ENCODE assay signal across 8 mouse cellular contexts in genomic region chr12:108834786-108835185, GRCm38 (mm10). TPM values are rescaled to one million over a fixed set of nuclear protein-coding genes. Genes with fewer than 3 reads are reported as not detected.
A peak's percentile ranks its signal among the peaks of the same experiment; 100 is the strongest.
DNase-seq lines count a peak whose midpoint lies in the region; ATAC-seq lines count a peak whose summit lies in the region.

No protein-coding gene starts in this region.

- DNase-seq in liver, embryonic 11.5 days (ENCODE audit: low spot score) = no peak
- DNase-seq in liver = no peak
- no peak for DNase-seq in forebrain, embryonic 10.5 days (ENCODE audit: extremely low spot score, low spot score)
- no peak for DNase-seq in adrenal gland, postnatal 14 days
- DNase-seq in embryo, embryonic 10.5 days (ENCODE audit: low spot score) = no peak
- no peak for DNase-seq in ovary, postnatal 36 days (ENCODE audit: low spot score)

- H3K27me3 ChIP-seq in liver, embryonic 11.5 days (replicated peaks; ENCODE audit: control insufficient read depth, insufficient read depth, low read length) = no peaks in the 10 kb centered on the region
- peaks cover 10% of the 10 kb centered on the region for H3K27me3 ChIP-seq in forebrain, embryonic 10.5 days (ENCODE audit: poor library complexity, severe bottlenecking)
- H3K27me3 ChIP-seq in limb, embryonic 13.5 days = no peaks in the 10 kb centered on the region
- H3K27me3 ChIP-seq in neural tube, embryonic 15.5 days (replicated peaks) = no peaks in the 10 kb centered on the region

- H3K4me2 ChIP-seq in liver, embryonic 11.5 days = peak overlapping the region; percentile 100
- H3K4me2 ChIP-seq in limb, embryonic 13.5 days (replicated peaks) = peak overlapping the region; percentile 96
- H3K4me2 ChIP-seq in neural tube, embryonic 15.5 days = peak overlapping the region; percentile 93

- no peak overlapping the region for H3K27ac ChIP-seq in liver, embryonic 11.5 days (ENCODE audit: low read depth, low read length)
- no peak overlapping the region; the same call in 1 of the 2 replicates for H3K27ac ChIP-seq in forebrain, embryonic 10.5 days
- no peak overlapping the region for H3K27ac ChIP-seq in limb, embryonic 13.5 days
- no peak overlapping the region for H3K27ac ChIP-seq in neural tube, embryonic 15.5 days (replicated peaks)

- no peak for ATAC-seq in liver, embryonic 11.5 days (replicated peaks; ENCODE audit: low FRiP score)
- no peak for ATAC-seq in limb, embryonic 13.5 days (ENCODE audit: low FRiP score, low read depth)
- no peak for ATAC-seq in neural tube, embryonic 15.5 days (ENCODE audit: low FRiP score)

- H3K4me3 ChIP-seq in liver, embryonic 11.5 days (ENCODE audit: low read depth, low read length) = peak overlapping the region; percentile 66
- peak overlapping the region; percentile 63 for H3K4me3 ChIP-seq in forebrain, embryonic 10.5 days
- peak overlapping the region; percentile 76 for H3K4me3 ChIP-seq in limb, embryonic 13.5 days
- H3K4me3 ChIP-seq in neural tube, embryonic 15.5 days (replicated peaks) = peak overlapping the region; percentile 88

- WGBS in liver, embryonic 11.5 days = 42% methylated on average over 5 of the region's 5 CpGs
- WGBS in forebrain, embryonic 10.5 days = 37% methylated on average over 5 of the region's 5 CpGs
- WGBS in limb, embryonic 13.5 days = 38% methylated on average over 5 of the region's 5 CpGs
- 43% methylated on average over 5 of the region's 5 CpGs for WGBS in neural tube, embryonic 15.5 days

- peak overlapping the region; percentile 78 for H3K9ac ChIP-seq in liver, embryonic 11.5 days (ENCODE audit: low read depth, low read length)
- peak overlapping the region; percentile 91 for H3K9ac ChIP-seq in limb, embryonic 13.5 days
- peak overlapping the region; percentile 67; the same call in 1 of the 2 replicates for H3K9ac ChIP-seq in neural tube, embryonic 15.5 days (replicated peaks)

- peaks cover 6% of the 10 kb centered on the region; the same call in 1 of the 2 replicates for H3K36me3 ChIP-seq in liver, embryonic 11.5 days (ENCODE audit: control insufficient read depth, insufficient read depth, low read length)
- peaks cover 35% of the 10 kb centered on the region for H3K36me3 ChIP-seq in forebrain, embryonic 10.5 days (replicated peaks)
- peaks cover 5% of the 10 kb centered on the region; the same call in 1 of the 2 replicates for H3K36me3 ChIP-seq in limb, embryonic 13.5 days
- H3K36me3 ChIP-seq in neural tube, embryonic 15.5 days = no peaks in the 10 kb centered on the region

- H3K4me1 ChIP-seq in liver, embryonic 11.5 days (replicated peaks; ENCODE audit: control insufficient read depth, insufficient read depth, low read length) = peaks cover 25% of the 10 kb centered on the region
- peaks cover 53% of the 10 kb centered on the region for H3K4me1 ChIP-seq in forebrain, embryonic 10.5 days
- peaks cover 50% of the 10 kb centered on the region for H3K4me1 ChIP-seq in limb, embryonic 13.5 days
- peaks cover 57% of the 10 kb centered on the region for H3K4me1 ChIP-seq in neural tube, embryonic 15.5 days

- H3K9me3 ChIP-seq in liver, embryonic 11.5 days (ENCODE audit: control insufficient read depth, low read length) = no peaks in the 10 kb centered on the region
- H3K9me3 ChIP-seq in forebrain, embryonic 10.5 days = no peaks in the 10 kb centered on the region
- no peaks in the 10 kb centered on the region for H3K9me3 ChIP-seq in limb, embryonic 13.5 days
- no peaks in the 10 kb centered on the region for H3K9me3 ChIP-seq in neural tube, embryonic 15.5 days (replicated peaks)

RNA-seq across cellular contexts. Expression of gene Slc25a29, which starts 0.9 kb away (rescaled TPM):
- 2.9 and 3.9 TPM in 2 replicates for polyA plus RNA-seq in liver, embryonic 11.5 days (2014; fragmentation: Nextera tagmentation; extraction: Ambion mirVana)
- 11.7 and 12.1 TPM in 2 replicates for polyA plus RNA-seq in forebrain, embryonic 10.5 days (2016; fragmentation: Nextera tagmentation; extraction: Ambion mirVana)
- 14.8 and 16.2 TPM in 2 replicates for polyA plus RNA-seq in limb, embryonic 13.5 days (2015; fragmentation: Nextera tagmentation; extraction: Ambion mirVana)
- 18.5 and 19.9 TPM in 2 replicates for polyA plus RNA-seq in neural tube, embryonic 15.5 days (2015; fragmentation: Nextera tagmentation; extraction: Ambion mirVana)
- 13.5 and 16.2 TPM in 2 replicates for total RNA-seq in adrenal gland, postnatal 14 days (2021)

RNA-seq across cellular contexts. Expression of gene Slc25a47, which starts 1.1 kb away (rescaled TPM):
- 4.5 and 5.2 TPM in 2 replicates for polyA plus RNA-seq in liver, embryonic 11.5 days (2014; fragmentation: Nextera tagmentation; extraction: Ambion mirVana)
- 9.8 and 11.9 TPM in 2 replicates for polyA plus RNA-seq in forebrain, embryonic 10.5 days (2016; fragmentation: Nextera tagmentation; extraction: Ambion mirVana)
- 13.6 and 15.9 TPM in 2 replicates for polyA plus RNA-seq in limb, embryonic 13.5 days (2015; fragmentation: Nextera tagmentation; extraction: Ambion mirVana)
- 6.7 and 7.7 TPM in 2 replicates for polyA plus RNA-seq in neural tube, embryonic 15.5 days (2015; fragmentation: Nextera tagmentation; extraction: Ambion mirVana)
- 16.3 and 33.9 TPM in 2 replicates for total RNA-seq in adrenal gland, postnatal 14 days (2021)

RNA-seq across cellular contexts. Expression of gene Yy1, which starts 42.0 kb away (rescaled TPM):
- 17.9 and 19.2 TPM in 2 replicates for polyA plus RNA-seq in liver, embryonic 11.5 days (2014; fragmentation: Nextera tagmentation; extraction: Ambion mirVana)
- 15.1 and 15.4 TPM in 2 replicates for polyA plus RNA-seq in forebrain, embryonic 10.5 days (2016; fragmentation: Nextera tagmentation; extraction: Ambion mirVana)
- 17.4 and 17.6 TPM in 2 replicates for polyA plus RNA-seq in limb, embryonic 13.5 days (2015; fragmentation: Nextera tagmentation; extraction: Ambion mirVana)
- polyA plus RNA-seq in neural tube, embryonic 15.5 days (2015; fragmentation: Nextera tagmentation; extraction: Ambion mirVana) = 10.2 and 13.7 TPM in 2 replicates
- 74.2 and 77.6 TPM in 2 replicates for total RNA-seq in adrenal gland, postnatal 14 days (2021)

RNA-seq across cellular contexts. Expression of gene Wdr25, which starts 58.6 kb away (rescaled TPM):
- 4.1 and 5.3 TPM in 2 replicates for polyA plus RNA-seq in liver, embryonic 11.5 days (2014; fragmentation: Nextera tagmentation; extraction: Ambion mirVana)
- polyA plus RNA-seq in forebrain, embryonic 10.5 days (2016; fragmentation: Nextera tagmentation; extraction: Ambion mirVana) = 9.4 and 9.9 TPM in 2 replicates
- polyA plus RNA-seq in limb, embryonic 13.5 days (2015; fragmentation: Nextera tagmentation; extraction: Ambion mirVana) = 9.3 and 10.0 TPM in 2 replicates
- 7.4 and 7.6 TPM in 2 replicates for polyA plus RNA-seq in neural tube, embryonic 15.5 days (2015; fragmentation: Nextera tagmentation; extraction: Ambion mirVana)
- total RNA-seq in adrenal gland, postnatal 14 days (2021) = 4.9 and 6.7 TPM in 2 replicates

RNA-seq across cellular contexts. Expression of gene Wars, which starts 59.2 kb away (rescaled TPM):
- 90.8 and 102 TPM in 2 replicates for polyA plus RNA-seq in liver, embryonic 11.5 days (2014; fragmentation: Nextera tagmentation; extraction: Ambion mirVana)
- 152 and 157 TPM in 2 replicates for polyA plus RNA-seq in forebrain, embryonic 10.5 days (2016; fragmentation: Nextera tagmentation; extraction: Ambion mirVana)
- polyA plus RNA-seq in limb, embryonic 13.5 days (2015; fragmentation: Nextera tagmentation; extraction: Ambion mirVana) = 78.8 and 81.2 TPM in 2 replicates
- polyA plus RNA-seq in neural tube, embryonic 15.5 days (2015; fragmentation: Nextera tagmentation; extraction: Ambion mirVana) = 100 and 102 TPM in 2 replicates
- total RNA-seq in adrenal gland, postnatal 14 days (2021) = 50.3 and 56.5 TPM in 2 replicates
